In the genomic region with DNA sequence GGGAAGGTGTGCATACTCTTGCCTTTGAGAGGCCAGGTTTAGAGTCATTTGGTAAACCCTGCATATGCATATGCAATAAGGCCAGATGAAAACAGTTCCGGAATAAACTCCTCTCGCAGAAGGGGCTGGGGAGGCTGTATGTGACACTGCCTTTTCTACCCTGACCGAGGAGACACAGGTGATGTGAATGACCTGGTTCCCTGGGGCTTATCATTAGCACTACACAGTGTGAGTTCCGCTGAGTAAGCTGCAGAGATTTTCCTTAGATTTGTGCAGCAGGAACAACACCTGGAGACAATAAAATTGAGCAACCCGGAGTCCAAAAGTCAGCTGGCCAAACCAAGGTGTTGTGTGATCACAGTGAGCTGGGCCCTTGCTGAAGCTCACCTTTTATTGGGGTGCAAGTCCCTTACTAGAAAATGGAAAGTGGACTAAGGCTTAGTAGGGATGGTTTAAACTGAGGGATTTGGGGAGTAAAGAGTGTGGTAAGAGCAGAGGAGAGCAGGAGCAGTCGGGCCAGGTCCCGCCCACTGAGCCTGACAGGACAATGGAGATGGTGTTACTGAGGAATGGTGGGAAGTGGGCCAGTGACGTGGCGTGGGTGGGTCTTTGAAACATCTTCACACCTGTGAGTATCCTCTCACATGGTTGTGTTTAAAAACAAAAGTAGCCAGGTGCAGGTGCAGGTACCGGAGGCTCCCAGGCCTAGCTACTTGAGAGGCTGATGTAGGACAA, we compare ENCODE assay signal across 13 mouse cellular contexts. TPM values are rescaled to one million over a fixed set of nuclear protein-coding genes. Genes with fewer than 3 reads are reported as not detected.
DNase-seq lines count a peak whose midpoint lies in the region; ATAC-seq lines count a peak whose summit lies in the region.
"Had no signal": no experiment of that assay in that cellular context is flagged by ENCODE, and none has a peak within 500 bp of the region (broad histone marks: within the 10 kb centered on the region; RNA-seq: fewer than 3 reads in every experiment).

No protein-coding gene starts in this region.

- H3K36me3 ChIP-seq in heart, embryonic 12.5 days: no peaks in the 10 kb centered on the region
- no peaks in the 10 kb centered on the region for H3K36me3 ChIP-seq in neural tube, embryonic 13.5 days
- H3K36me3 ChIP-seq in liver, embryonic 13.5 days: no peaks in the 10 kb centered on the region

- H3K4me2 ChIP-seq in heart, embryonic 12.5 days: peak overlapping the region; percentile 20; the same call in 1 of the 2 replicates
- H3K4me2 ChIP-seq in neural tube, embryonic 13.5 days: peak overlapping the region; percentile 94
- peak overlapping the region; percentile 78 for H3K4me2 ChIP-seq in liver, embryonic 13.5 days

- peaks cover 22% of the 10 kb centered on the region for H3K27me3 ChIP-seq in heart, embryonic 12.5 days (replicated peaks)
- peaks cover 43% of the 10 kb centered on the region for H3K27me3 ChIP-seq in neural tube, embryonic 13.5 days
- H3K27me3 ChIP-seq in liver, embryonic 13.5 days: peaks cover 49% of the 10 kb centered on the region

- ATAC-seq in heart, embryonic 12.5 days (ENCODE audit: insufficient number of reproducible peaks, low FRiP score): no peak
- no peak for ATAC-seq in neural tube, embryonic 13.5 days (ENCODE audit: low read depth)
- ATAC-seq in liver, embryonic 13.5 days (ENCODE audit: low read depth): no peak
- ATAC-seq: activated CD4-positive, CD25-positive, alpha-beta regulatory T cell, adult 4 months; CD4-positive, CD25-positive, alpha-beta regulatory T cell, adult 4 months had no signal

- intact Hi-C loops in left cerebral cortex, postnatal 14 days (cut with DNase I): loop anchor here (10.0 kb wide), 1 partner anchor 71 kb away; no protein-coding TSS in a partner anchor

- H3K4me1 ChIP-seq in heart, embryonic 12.5 days (replicated peaks): peaks cover 3% of the 10 kb centered on the region; the same call in 1 of the 2 replicates
- H3K4me1 ChIP-seq in neural tube, embryonic 13.5 days (replicated peaks): peaks cover 16% of the 10 kb centered on the region
- peaks cover 16% of the 10 kb centered on the region for H3K4me1 ChIP-seq in liver, embryonic 13.5 days (replicated peaks)

- no peak overlapping the region for H3K4me3 ChIP-seq in heart, embryonic 12.5 days
- no peak overlapping the region for H3K4me3 ChIP-seq in neural tube, embryonic 13.5 days
- peak overlapping the region; percentile 66; the same call in 1 of the 2 replicates for H3K4me3 ChIP-seq in liver, embryonic 13.5 days (replicated peaks)

- no peak for DNase-seq in heart, postnatal 4 days
- DNase-seq in neural tube, embryonic 10.5 days (ENCODE audit: extremely low spot score, low spot score): no peak
- DNase-seq in liver, embryonic 13.5 days: no peak
- DNase-seq in spleen, adult 18-20 months: no peak
- no peak for DNase-seq in left cerebral cortex, postnatal 14 days (ENCODE audit: low spot score in 2 of 2)
- DNase-seq in adrenal gland, postnatal 14 days: no peak
- DNase-seq: cerebellum, adult 11-12 months; layer of hippocampus, postnatal 36 days had no signal

- 41% methylated on average over 10 of the region's 10 CpGs for WGBS in heart, embryonic 12.5 days
- 49% methylated on average over 10 of the region's 10 CpGs for WGBS in neural tube, embryonic 13.5 days
- 33% methylated on average over 10 of the region's 10 CpGs for WGBS in liver, embryonic 13.5 days (ENCODE audit: insufficient replicate concordance)

- H3K9ac ChIP-seq in heart, embryonic 12.5 days: no peak overlapping the region
- no peak overlapping the region for H3K9ac ChIP-seq in neural tube, embryonic 13.5 days
- H3K9ac ChIP-seq in liver, embryonic 13.5 days: no peak overlapping the region

- no peak overlapping the region for H3K27ac ChIP-seq in heart, embryonic 12.5 days (ENCODE audit: poor library complexity, severe bottlenecking)
- no peak overlapping the region for H3K27ac ChIP-seq in neural tube, embryonic 13.5 days (replicated peaks)
- H3K27ac ChIP-seq in liver, embryonic 13.5 days: no peak overlapping the region

- no peaks in the 10 kb centered on the region for H3K9me3 ChIP-seq in heart, embryonic 12.5 days (replicated peaks)
- no peaks in the 10 kb centered on the region for H3K9me3 ChIP-seq in neural tube, embryonic 13.5 days
- no peaks in the 10 kb centered on the region for H3K9me3 ChIP-seq in liver, embryonic 13.5 days (replicated peaks)

RNA-seq across cellular contexts. Expression of a gene that starts 1.7 kb away (rescaled TPM):
- polyA plus RNA-seq in heart, embryonic 12.5 days (2016; fragmentation: Nextera tagmentation; extraction: Ambion mirVana): 0.80 and 0.95 TPM in 2 replicates
- total RNA-seq in heart, postnatal 4 days (2021): under 1 TPM; 0.36 to 0.59 TPM
- polyA plus RNA-seq in neural tube, embryonic 13.5 days (2015; fragmentation: Nextera tagmentation; extraction: Ambion mirVana): 0.10 and 0.30 TPM in 2 replicates
- polyA plus RNA-seq in liver, embryonic 13.5 days (2015; fragmentation: Nextera tagmentation; extraction: Ambion mirVana): 0.54 and 0.88 TPM in 2 replicates
- total RNA-seq in left cerebral cortex, postnatal 14 days (2021): 1 to 10 TPM; 5.5 to 7.5 TPM
- 0.79 and 1.1 TPM in 2 replicates for total RNA-seq in adrenal gland, postnatal 14 days (2021)
- polyA plus RNA-seq: activated CD4-positive, CD25-positive, alpha-beta regulatory T cell, adult 4 months; CD4-positive, CD25-positive, alpha-beta regulatory T cell, adult 4 months; neural tube, embryonic 14.5 days had no signal

Comparison
In these comparisons a context has a peak if more than half of its experiments do, and no peak if none do; other contexts are left out.
1. H3K4me2 ChIP-seq: peak in every context shown above with its lines; median percentile 94 in neural tube, embryonic 13.5 days; 78 in liver, embryonic 13.5 days; 20 in heart, embryonic 12.5 days.